Mouse (Mus musculus) spleen, adult 2 months (tissue): ENCODE data around the gene Ovgp1. TPM values are rescaled to one million over a fixed set of nuclear protein-coding genes. Genes with fewer than 3 reads are reported as not detected.

Source experiments
- DNase-seq, 2 experiments: peaks; one replicate each; pipeline versions ENCODE4 v3.0.0 to v3.0.0-alpha.2; 2012 to 2021; ENCODE audit warnings: low spot score in 2 of 2, low read depth in 1 of 2
- H3K27ac ChIP-seq: fragments of 200-500 bp; 2 replicates; pipeline ENCODE4 v1.5.1; 2012; ENCODE audit warnings: low read length, inconsistent platforms; ENCODE audit not compliant: insufficient read depth
- H3K27me3 ChIP-seq: fragments of 200-500 bp; 2 replicates; pipeline ENCODE4 v1.6.1; 2012; ENCODE audit warnings: mild to moderate bottlenecking, moderate library complexity, low read length, inconsistent platforms; ENCODE audit not compliant: control insufficient read depth, insufficient read depth
- H3K36me3 ChIP-seq: fragments of 200-500 bp; 2 replicates; pipeline ENCODE4 v1.6.1; 2012; ENCODE audit warnings: mild to moderate bottlenecking, low read length, inconsistent platforms; ENCODE audit not compliant: control insufficient read depth, insufficient read depth
- H3K4me1 ChIP-seq: fragments of 200-500 bp; 2 replicates; pipeline ENCODE4 v1.6.1; 2011; ENCODE audit warnings: inconsistent platforms; ENCODE audit not compliant: control insufficient read depth, insufficient read depth, insufficient read length
- H3K4me3 ChIP-seq: fragments of 200-500 bp; 2 replicates; pipeline ENCODE4 v1.5.1; 2011; ENCODE audit warnings: mild to moderate bottlenecking, inconsistent platforms; ENCODE audit not compliant: insufficient read depth, insufficient read length; ENCODE audit errors: extremely low read depth
- CTCF ChIP-seq: fragments of 200-500 bp; IDR thresholded peaks from 2 replicates; pipeline ENCODE4 v1.5.1; 2011; ENCODE audit warnings: mild to moderate bottlenecking, inconsistent platforms; ENCODE audit not compliant: insufficient read depth, insufficient read length, insufficient replicate concordance; ENCODE audit errors: extremely low read depth
- POLR2A ChIP-seq: fragments of 200-500 bp; IDR thresholded peaks from 2 replicates; pipeline ENCODE4 v1.6.1; 2011; ENCODE audit warnings: low read depth, low read length, inconsistent platforms
- WGBS: fragments of 180-500 bp; shearing (Covaris S2); methylation state at CpG from one replicate; pipeline ENCODE4 v1.1.7; 2018; 5-methylcytosine and 5-hydroxymethylcytosine counted together
- polyA plus RNA-seq: library from polyadenylated mRNA; depleted of rRNA; stranded (reverse); fragments of >200 nt; gene quantifications from 2 replicates; pipeline ENCODE4 v1.2.3, GENCODE M21; 2012

The Ovgp1 gene
- polyA plus RNA-seq, 1 experiment, result 1.1 TPM

DNA sequence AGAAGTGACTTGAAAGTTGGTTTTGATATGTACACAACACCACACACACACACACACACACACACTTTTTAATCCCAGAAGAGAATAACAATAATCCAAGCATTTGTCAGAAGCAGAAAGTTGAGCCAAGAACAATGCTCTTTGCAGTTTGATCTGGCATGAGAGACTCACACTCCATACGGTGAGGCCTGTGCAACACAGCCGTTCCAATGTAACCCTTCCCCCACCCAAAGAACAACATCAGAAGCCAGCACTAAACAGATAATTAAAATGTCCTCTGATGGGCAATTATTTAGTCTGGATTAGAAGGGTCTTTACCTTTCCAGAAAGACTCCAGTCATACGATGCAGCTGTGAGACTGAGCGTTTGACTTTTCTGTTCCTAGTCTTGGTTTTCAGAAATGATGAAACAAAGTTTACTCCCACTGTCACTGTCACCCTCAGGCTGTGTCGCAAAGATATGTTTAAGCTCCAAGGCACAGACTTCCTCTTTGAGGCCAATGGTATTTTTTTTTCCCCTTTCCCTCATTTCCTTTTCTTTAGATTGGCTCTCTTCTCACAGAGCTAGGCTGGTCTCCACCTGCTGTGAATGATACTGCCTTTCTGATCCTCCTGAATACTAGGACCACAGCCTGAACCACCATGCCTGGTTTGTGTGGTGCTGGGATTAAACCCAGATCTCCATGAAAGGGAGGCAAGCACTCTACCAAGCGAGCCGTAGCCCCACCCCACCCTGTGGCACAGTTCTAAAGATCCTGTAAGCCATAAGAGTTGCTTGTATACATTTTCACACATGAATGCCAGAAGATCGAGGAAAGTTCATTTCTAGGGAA is 41.1 kb upstream of the Ovgp1 start, which contains the start of gene I830077J02Rik:
TSS of gene I830077J02Rik (minus strand) at position 425 of the 832 bp plus-strand sequence.
- TF ChIP-seq CTCF (no peak), POLR2A (no peak)
- no peaks in the 10 kb centered on the region for H3K36me3 ChIP-seq
- H3K27me3 ChIP-seq, result no peaks in the 10 kb centered on the region
- WGBS, result 26% methylated on average over 8 of the region's 8 CpGs
- peaks cover 11% of the 10 kb centered on the region; the same call in 1 of the 2 replicates for H3K4me1 ChIP-seq
- DNase-seq, result no peak
- H3K4me3 ChIP-seq, result peak within 1 kb of the TSS; percentile 36
- H3K27ac ChIP-seq, result peak within 1 kb of the TSS; percentile 47

DNA sequence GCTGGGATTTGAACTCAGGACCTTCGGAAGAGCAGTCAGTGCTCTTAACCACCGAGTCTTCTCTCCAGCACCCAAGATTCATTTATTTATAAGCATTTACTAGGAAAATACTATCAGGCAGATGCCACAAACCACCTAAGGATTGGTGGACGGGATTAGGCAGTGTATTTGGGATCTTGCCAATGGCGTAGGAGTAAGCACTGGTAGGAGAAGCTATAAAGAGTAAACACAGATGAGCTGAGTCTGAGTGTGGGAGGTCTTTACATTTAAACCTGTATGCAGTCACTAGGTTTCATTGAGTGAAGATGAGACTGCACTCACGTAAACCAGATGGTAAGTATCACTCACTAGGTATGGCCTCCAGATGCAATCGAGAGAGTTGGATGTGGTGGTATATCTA is 39.6 kb upstream of the Ovgp1 start:
- WGBS, result 91% methylated on average over 6 of the region's 6 CpGs
- H3K4me1 ChIP-seq, result peaks cover 6% of the 10 kb centered on the region; the same call in 1 of the 2 replicates

DNA sequence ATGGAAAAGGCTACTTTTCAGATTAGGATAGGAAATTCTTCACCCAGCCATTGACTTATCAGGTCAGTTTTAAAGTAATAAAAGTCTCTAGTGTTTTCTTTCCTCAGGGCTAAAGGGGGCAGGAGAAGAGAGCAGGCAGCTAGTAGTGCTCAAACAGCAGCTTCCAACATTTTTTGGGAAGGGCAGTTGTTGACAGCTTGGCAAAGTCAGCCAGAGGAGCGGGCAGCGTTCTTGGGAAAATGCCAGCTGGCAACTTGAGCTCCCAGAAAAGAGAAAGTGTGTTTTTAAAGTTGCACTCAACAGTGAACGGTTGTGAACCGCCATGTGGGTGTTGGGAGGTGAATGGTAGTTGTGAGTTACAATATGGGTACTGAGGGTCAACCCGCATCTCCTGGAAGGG is 38.5 kb upstream of the Ovgp1 start:
- Histone ChIP-seq H3K27ac (no peak overlapping the region), H3K27me3 (no peaks in the 10 kb centered on the region), H3K36me3 (no peaks in the 10 kb centered on the region), H3K4me3 (no peak overlapping the region), H3K4me1 (peaks cover 4% of the 10 kb centered on the region; the same call in 1 of the 2 replicates)
- DNase-seq, result no peak
- TF ChIP-seq POLR2A (no peak), CTCF (no peak)
- WGBS, result 92% methylated on average over 5 of the region's 5 CpGs

More for the DNA sequence above, 39.6 kb upstream of the Ovgp1 start:
- TF ChIP-seq CTCF, result no peak
- TF ChIP-seq POLR2A, result no peak
- no peak overlapping the region for H3K27ac ChIP-seq
- no peak for DNase-seq
- no peaks in the 10 kb centered on the region for H3K36me3 ChIP-seq
- no peaks in the 10 kb centered on the region for H3K27me3 ChIP-seq
- H3K4me3 ChIP-seq, result no peak overlapping the region

DNA sequence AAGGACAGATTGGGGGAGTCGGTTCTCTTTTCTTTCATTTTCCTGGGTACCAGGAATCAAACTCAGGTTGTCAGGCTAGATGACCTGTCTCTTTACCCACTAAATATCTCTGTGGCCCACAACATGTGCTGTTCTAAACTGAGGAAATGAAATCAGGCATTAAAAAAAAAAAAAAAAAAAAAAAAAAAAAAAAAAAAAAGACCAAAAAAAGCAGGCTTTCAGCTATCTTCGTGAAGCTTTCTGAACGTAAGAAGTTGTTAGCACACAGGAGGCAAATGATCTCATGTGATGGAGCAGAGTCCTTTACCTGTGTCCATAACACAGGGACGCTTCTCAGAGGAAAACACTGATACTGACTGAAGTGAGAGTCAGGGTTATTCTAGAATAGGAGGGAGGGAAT is 37.4 kb upstream of the Ovgp1 start:
- Histone ChIP-seq H3K27me3 (no peaks in the 10 kb centered on the region), H3K27ac (no peak overlapping the region), H3K4me3 (no peak overlapping the region), H3K4me1 (0 out of 2 replicates have a peak, but pooled peaks cover 4% of the 10 kb centered on the region), H3K36me3 (peaks cover 2% of the 10 kb centered on the region; the same call in 1 of the 2 replicates)
- no peak for TF ChIP-seq CTCF
- no peak for TF ChIP-seq POLR2A
- no peak for DNase-seq
- 65% methylated on average over 4 of the region's 4 CpGs for WGBS

DNA sequence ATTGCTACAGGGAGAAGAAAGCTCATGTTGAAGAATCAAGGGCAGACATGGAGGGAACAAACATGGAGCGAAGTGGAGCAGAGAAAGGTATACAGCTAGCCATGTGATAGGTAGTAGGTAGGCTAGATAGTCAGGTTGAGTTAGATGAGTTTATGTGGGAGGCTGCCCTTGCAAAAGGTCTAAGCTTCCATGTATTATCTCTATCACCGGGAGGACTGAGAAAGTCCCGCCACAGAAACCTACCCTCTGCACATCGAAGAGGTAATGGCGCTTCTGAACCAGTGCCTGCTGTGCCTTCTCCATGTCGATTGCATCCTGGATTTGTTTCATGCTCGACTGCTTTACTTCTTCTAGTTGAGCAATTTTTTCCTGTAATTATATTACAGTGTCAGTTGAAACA is 22.2 kb upstream of the Ovgp1 start:
- no peaks in the 10 kb centered on the region for H3K4me1 ChIP-seq
- no peak overlapping the region for H3K4me3 ChIP-seq
- TF ChIP-seq CTCF (no peak), POLR2A (no peak)
- no peak for DNase-seq
- 93% methylated on average over 7 of the region's 7 CpGs for WGBS
- H3K36me3 ChIP-seq, result peaks cover 39% of the 10 kb centered on the region
- no peak overlapping the region for H3K27ac ChIP-seq
- H3K27me3 ChIP-seq, result no peaks in the 10 kb centered on the region

DNA sequence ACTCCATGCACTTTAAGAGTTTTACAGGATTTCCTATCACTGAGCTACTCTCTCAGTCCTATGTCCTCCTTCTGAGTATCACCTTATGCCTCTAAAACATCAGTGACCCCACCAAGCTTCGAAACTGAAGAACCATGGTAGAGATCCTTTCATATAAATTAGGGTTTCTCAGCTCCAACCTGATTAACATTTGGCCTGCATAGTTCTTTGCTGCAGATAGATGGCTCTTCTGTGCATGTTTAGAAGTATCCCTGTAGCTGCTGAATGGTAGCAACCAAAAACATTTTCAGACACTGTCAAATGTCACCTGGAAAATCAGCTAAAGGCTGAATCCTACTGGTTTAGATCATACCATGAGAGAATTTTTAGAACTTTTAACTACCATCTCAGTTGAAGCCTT is 16.3 kb upstream of the Ovgp1 start:
- peaks cover 4% of the 10 kb centered on the region; the same call in 1 of the 2 replicates for H3K4me1 ChIP-seq
- H3K27me3 ChIP-seq, result no peaks in the 10 kb centered on the region
- no peak for TF ChIP-seq POLR2A
- H3K27ac ChIP-seq, result no peak overlapping the region
- 78% methylated on average over 1 of the region's 1 CpGs for WGBS
- H3K4me3 ChIP-seq, result no peak overlapping the region
- H3K36me3 ChIP-seq, result peaks cover 16% of the 10 kb centered on the region
- no peak for DNase-seq

DNA sequence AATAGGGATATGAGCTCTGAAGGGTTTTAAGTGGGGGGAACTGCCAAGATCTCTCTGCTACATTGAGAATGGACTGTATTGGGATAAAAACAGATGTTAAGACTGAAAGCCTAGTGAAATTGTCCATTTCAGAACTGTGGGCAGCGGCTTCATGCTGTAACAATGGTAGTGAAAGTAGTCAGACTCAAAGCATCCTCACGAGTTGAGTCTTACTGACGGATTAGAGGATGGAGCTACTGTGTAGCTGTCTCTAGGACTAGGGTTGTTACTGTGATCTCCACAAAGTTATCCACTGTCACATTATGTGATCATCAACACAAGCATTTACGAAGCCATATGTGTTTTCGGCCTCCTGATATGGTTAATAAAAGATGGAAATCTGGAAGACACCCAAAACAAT is 15.3 kb upstream of the Ovgp1 start:
- Histone ChIP-seq H3K4me1 (peaks cover 4% of the 10 kb centered on the region; the same call in 1 of the 2 replicates), H3K36me3 (peaks cover 13% of the 10 kb centered on the region), H3K4me3 (peak overlapping the region; percentile 82), H3K27ac (no peak overlapping the region), H3K27me3 (no peaks in the 10 kb centered on the region)
- 50% methylated on average over 5 of the region's 5 CpGs for WGBS
- TF ChIP-seq POLR2A (no peak), CTCF (no peak)
- no peak for DNase-seq
